Mouse (Mus musculus): ENCODE results near the gene Tsen2.

DNA sequence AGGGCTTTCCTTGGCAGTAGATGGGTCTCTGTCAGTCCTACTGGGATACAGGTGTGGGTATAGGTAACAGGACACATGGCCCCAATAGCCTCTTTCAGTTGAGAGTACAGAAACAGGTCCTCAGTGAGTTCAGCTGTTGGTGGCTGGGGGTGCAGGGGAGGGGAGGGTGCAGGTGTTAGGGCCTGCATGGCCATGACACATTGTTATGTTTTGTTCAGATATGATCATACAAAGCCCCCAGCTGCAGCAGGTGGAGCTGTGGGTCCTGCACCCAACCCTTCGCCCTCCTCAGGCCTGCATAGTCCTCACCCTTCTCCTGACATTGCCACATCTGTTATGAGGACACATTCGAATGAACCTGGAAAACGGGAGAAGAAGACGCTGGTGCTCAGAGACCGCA, 65.8 kb downstream of the Tsen2 start:
- TF ChIP-seq GATA2 (IDR thresholded peaks at IDR 0.05; ENCODE audit: borderline replicate concordance, low read depth, low read length) (no peak), POLR2AphosphoS5 (IDR thresholded peaks at IDR 0.05; ENCODE audit: insufficient replicate concordance, low read depth, low read length) (no peak), CTCF (IDR thresholded peaks at IDR 0.05; ENCODE audit: low read depth, low read length) (no peak), TAL1 (conservative IDR thresholded peaks at IDR 0.05; ENCODE audit: low read depth, low read length) (no peak), GATA1 (IDR thresholded peaks at IDR 0.05; ENCODE audit: borderline replicate concordance, low read length) (no peak)

Data from G1E (cell line).